Mouse (Mus musculus) spleen, adult 18-20 months (tissue): Measurements from ENCODE around the gene Syt15.
"Not testable (repeated sequence)": the region's sequence is repeated elsewhere in the genome, so short reads cannot be mapped to it uniquely, and the experiment has no call there.

Experiments used
- DNase-seq, 2 experiments: peaks; one replicate each; pipeline ENCODE4 v3.0.0; 2022; ENCODE audit warnings: mixed read lengths in 2 of 2

Syt15 gene

DNA sequence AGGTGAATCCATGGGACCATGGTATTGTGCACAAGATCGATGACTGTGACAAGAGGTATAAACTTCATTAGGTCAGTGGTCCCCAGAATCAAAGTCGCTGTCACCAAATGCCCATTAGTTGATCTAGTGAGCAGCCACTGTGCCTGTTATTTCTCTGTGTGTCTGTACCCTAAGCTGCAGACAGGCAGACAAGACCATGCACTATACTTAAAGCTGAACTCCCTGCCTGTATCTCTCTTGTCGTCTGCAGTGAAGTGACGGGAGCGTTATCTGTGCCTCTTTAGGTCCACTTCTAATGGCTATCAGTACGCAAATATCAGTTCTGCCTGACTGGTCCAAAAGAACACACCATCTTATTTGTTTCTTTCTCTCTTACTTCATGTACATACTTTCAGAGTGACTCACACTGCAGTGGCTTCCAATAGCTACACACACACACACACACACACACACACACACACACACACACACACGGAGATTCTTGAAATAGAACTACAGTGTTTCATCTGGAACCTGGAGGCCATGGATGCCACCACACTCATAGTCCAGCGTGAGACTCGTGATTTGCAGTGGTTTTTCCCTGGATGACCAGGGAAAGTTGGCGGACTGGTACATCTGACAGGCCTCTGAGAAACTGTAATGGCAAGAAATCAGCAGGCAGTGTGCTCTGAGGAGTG lies 9.6 kb downstream of the Syt15 start:
- no peak for DNase-seq

DNA sequence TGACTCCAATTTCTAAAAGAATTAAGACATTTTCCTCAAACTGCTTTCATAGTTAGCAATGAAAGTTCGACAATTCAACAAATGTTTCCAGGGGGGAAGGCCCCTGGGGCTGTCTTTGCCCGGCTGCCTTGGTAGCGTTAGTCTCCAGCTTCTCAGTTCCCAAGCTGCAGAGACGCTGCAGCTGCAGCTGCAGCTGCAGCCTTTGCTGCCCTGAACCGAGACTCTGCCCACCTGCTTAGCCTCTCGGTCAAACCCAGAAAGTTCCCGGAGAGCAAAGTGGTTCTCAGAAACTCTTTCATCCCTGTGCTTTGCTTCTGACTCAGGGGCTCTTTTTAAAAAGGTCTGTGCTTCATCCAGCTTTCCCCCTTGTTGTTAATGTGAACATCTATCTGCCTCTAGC lies 12.9 kb downstream of the Syt15 start:
- no peak for DNase-seq

DNA sequence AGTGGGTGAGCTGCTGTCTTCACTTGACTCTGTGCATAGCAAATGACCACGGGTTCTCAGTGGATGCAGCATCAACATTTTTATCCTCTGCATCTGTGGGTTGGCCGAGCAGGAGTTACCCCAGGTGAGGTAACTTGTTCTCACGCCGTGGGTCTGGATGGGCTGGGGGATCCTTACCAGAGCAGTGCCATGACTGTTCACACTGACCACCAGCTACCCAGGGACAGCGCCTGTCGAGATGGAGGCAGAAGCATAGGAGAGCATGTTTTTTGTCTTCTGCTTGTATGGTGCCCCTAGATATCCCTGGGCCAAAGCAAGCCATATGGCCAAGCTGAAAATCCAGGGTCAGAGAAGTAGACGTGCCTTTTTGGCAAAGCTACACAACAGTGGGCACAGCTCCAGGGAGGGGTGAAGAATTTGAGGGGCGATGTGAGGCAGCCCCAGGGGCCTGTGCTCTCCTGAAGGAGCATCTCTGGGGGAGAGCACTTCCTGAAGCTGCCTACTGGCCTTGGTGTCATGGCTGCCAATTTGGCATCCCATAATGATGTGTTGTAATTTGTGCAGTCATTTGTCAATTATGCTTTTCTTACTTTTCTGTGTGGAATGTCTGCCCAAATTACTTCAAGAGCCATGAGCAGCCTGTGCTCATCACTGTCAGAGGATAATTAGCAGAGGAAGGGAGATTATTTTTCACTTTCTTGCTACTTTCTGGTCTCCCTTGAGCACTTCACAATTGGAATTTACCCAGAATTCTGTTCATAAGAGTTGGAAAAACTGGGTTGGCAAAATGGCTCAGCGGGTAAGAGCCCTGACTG lies 13.7 kb downstream of the Syt15 start:
- DNase-seq = no peak

DNA sequence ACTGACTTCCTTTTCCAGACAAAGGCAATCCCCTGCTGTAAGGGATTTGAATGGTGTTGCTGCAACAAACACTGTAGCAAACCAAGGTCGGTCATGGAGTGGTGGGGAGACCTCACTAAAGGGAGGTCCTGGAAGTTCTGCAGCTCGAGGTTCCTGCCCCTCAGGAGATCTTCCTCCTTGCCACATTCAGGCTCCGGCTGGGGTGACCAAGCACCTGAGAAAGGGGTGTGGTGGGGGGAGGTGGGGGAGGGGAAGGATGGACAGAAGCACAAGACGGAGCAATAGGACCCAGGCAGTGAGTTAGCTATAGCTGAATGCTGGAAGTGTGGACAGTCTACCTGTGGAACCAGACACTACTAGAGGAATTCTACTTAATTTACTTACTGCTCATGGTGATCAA lies 14.5 kb downstream of the Syt15 start:
- no peak for DNase-seq

DNA sequence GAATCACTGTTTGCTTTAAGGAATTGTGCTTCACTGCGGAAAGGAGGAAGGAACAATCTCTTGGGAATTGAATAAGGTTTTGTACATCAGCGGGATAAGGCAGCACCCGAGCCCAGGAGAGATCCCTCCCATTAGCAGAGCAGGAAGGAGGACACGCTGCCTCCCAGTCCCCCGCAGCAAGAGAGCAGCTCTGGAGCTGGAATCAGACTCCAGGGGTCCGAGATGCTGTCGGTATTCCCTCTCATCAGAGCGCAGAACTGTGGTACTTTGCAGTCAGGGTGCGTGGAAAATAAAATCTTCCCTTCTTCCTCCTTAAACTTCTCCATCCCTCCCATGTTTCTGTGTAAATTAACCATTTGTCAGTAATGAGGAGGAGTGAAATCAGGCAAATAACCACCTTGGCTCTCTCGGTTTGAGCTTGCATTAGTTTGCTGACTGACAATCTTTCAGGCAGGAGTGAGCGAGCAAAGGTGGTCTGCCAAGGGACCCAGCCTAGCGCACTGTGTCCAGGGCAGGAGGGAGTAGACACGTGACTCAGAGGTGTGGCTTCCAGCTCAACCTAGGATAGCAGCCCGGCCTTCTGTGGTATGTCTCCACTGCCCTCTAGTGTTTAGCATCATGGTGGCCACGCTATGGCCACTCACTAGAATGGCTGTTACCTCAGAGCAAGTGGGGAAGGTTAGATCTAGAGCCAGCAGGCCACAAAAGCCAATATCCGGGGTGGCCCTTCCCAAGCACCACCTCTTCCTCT lies 15.4 kb downstream of the Syt15 start:
- peak in 1 of 2 experiments; percentile 17 for DNase-seq

DNA sequence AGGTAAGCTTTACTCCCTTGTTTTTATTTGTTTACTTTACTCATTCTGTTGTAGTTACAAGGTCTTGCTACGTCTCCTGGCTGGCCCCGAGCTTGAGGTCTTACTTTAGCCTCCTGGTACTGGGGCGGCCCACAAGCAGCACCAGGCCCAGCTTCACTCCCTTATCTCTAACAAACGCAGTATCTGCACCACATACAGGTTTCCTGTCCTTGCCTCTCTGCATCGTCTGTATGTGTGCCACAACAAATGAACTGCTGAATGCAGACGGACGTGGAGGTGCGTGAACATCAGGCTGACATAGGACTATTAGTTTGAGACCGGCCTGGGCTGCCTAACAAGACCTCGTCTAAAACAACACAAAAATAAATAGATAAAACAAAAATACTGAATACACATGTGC lies 20.9 kb downstream of the Syt15 start:
- no peak for DNase-seq

DNA sequence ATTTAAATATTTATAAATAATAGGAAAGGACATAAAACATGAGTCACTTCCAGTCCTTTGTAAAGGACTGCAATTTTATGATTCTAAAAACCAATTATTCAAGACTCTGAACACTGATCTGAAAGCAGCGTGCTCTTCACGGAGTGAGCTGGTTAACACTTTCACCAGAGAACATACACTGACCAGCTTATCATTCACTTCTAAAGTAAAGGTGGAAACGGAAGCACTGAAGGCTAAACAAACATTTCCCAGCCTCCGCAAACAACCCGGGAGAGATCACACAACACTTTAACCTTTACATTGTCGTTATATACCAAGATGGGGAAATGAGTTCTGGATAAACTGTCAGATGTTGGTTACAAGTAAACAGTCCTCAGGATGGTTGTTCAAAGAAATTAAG lies 21.3 kb downstream of the Syt15 start:
- no peak for DNase-seq

DNA sequence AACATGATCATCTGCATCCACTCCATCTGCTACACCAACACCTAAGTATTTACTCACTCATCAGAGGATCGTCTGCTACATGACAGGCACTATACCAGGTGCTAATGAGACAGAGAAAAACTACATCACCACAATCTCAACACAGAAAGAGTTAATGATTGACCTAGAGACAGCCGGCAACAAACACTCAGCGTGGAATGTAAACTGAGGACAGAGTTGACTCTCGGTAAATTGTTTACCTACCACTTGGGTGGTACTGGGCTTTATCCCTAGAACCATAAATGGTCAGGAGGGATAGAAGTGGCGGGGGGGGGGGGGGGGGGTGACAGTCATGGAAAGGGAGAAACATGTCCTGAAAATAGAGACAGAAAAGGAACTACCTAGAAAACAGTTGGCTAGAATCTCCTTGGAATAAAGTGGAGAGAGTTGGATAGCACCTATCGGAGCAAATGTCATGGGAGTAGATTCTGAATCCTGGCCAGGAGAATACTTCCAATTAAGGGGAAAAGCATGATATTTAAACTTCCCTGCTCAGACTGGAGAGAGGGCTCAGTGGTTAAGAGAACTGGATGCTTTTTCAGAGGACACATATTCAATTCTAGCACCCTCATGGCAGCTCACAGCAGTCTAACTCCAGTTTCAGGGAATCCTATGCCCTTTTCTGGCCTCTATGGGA lies 33.2 kb downstream of the Syt15 start:
- no peak for DNase-seq

DNA sequence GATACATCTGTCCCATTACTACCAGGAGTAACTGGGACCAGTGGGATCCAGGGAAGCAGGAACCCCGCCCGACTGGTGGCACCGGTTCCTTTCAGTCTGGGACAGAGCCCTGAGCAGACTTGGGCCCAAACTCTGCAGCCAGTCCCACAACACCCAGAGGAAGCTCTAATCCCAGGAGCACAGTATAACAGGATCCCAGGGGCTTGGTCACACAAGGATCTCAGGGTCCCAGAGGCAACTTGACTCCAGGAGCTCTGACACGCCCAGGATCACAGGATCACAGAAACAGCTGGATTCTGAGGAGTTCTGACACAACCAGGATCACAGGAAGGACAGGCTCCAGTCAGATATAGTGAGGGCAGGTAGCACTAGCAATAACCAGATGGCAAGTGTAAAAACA lies 33.9 kb downstream of the Syt15 start:
- no peak for DNase-seq

DNA sequence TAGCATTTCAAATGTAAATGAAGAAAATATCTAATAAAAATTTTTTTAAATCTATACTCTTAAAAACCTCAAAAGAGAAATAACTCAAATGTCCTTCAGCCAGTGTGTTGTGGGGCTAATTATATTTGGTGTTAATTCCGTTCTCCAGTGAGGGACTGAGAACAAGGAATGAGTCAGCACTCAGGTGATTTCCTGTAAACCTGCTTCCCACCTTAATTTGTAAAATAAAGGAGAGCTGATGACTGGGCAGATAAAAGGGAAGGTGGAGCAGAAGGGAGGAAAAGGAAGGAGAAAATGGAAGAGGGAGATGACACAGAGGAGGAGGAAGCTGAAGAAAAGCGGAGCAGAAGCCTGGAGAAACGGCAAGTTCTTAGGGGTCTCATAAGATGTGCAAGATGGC lies 39.1 kb downstream of the Syt15 start:
- DNase-seq = not testable (repeated sequence)

DNA sequence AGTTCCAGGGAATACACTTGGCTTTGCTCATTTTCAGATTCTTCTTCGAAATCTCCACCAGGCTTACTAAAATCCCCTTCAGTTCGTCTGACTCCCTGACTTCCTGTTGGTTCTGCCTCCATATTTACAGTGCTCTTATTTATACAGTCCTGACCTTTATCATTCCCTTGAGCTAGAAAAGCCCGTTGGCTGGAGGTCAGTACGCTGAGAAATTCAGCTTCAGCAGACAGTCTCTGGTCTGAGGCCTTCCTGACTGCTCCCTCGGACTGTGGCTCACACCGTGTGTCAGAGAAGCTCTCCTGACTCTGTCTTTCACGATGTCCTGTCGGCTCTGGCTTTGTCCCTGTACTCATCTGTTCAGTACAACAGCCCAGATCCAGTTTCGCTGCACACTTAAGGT lies 48.7 kb downstream of the Syt15 start:
- DNase-seq = no peak

DNA sequence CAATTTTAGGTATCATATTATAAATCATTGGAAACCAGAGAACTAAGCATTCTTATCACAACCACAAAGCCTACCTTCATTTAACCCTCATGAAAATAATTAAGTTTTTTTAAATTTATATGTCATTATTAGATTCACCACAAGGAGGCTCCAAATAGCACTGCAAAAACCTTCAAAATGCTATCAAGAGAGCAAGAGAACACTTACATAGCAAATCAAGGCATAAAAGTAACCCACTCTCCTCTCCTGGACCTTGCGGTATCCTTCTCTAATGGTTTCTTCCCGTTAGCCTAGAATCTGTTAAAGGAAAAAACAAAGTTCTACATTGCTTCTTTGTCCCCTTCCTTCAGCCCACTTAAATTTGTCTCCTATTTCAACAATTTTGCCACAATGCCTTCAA lies 53.9 kb downstream of the Syt15 start:
- no peak for DNase-seq

DNA sequence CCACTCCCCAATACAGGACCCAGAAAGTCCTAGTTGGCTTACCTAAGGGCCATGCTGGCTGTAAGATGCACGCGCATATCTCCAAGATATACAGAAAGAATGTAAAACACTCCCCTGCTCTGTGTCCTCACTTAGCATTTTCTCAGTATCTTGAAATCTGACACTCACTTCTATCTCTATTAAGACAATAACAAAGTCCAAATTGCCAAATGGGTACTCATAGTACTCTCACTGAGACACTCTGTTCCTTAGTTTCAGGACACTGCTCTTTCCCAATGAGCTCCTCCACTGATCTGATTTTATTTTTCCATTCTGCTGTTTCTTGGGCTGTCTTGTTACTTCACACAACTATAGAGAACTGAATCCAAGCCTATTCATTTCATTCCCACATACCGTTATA lies 54.7 kb downstream of the Syt15 start:
- no peak for DNase-seq

DNA sequence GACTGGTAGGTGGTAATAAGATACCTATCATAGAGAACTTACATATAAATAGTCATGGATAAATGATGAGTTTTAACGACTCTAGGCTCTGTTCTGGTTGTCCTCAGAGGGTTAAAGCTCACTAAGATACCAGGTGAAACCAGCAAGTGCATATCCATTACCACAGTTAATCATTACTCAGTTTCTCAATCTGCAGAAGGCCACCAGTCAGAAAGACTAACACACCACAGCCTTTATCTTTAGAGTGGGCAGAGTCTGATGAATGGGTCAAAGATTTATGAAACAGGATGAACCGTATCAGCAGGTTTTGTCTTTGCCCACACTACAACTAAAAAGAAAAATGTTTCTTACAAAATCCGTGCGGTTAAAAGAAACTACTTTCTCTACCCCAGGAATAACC lies 55.8 kb downstream of the Syt15 start:
- DNase-seq = no peak

DNA sequence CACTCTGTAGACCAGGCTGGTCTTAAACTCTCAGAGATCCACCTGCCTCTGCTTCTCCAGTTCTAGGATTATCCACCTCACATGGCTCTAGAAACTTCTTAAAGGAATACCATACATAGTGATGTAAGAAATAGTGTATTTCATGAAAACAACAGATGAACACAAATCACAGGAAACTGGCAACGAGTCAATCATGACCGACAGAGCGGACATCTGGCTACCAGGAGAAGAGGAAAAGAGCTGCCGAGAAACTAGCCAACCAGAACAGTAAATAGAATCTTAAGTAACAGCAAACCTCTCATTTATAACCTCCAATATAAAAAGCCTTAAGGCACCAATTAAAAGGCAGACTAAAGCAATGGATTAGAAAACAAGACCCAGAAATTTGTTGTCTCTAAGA lies 60.3 kb downstream of the Syt15 start:
- DNase-seq = no peak
